Mouse (Mus musculus) monocyte, adult 5-6 weeks (primary cell): ENCODE data around the gene Extl1. TPM values are rescaled to one million over a fixed set of nuclear protein-coding genes. Genes with fewer than 3 reads are reported as not detected.

Experiments used
- ATAC-seq: fragments of 153-309, 156-312 bp; replicated peaks from 2 replicates; pipeline ENCODE4 v1.8.0; 2017; ENCODE audit warnings: mild to moderate bottlenecking; ENCODE audit not compliant: low TSS enrichment, insufficient number of reproducible peaks, severe bottlenecking, poor library complexity, low FRiP score
- total RNA-seq: library from RNA; stranded (forward); fragments of 200-1000, 200-491, 200-594 nt; gene quantifications from 3 replicates; pipeline ENCODE4 v1.2.3, GENCODE M21; 2017

Extl1 gene
- total RNA-seq, 1 experiment from 2014 or later: not detected

DNA sequence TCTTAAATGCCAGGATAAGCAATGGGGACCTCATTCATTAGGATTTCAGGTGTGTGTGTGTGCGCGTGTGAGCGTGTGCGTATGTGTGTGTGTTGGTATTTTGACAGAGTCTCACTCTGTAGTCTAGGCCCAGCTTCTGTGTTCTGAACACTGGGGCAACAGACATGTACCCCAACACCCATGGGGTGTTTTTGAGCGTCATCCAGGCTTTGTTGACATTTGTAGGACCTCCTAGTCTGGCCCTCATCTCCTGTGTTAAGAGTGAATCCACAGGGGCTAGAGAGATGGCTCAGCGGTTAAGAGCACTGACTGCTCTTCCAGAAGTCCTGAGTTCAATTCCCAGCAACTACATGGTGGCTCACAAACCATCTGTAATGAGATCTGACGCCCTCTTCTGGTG, 11.5 kb upstream of the Extl1 start:
- no peak for ATAC-seq

GRCm38 (mm10) chr4:134393026-134393425, 9.4 kb upstream of the Extl1 start:
- no peak for ATAC-seq

DNA sequence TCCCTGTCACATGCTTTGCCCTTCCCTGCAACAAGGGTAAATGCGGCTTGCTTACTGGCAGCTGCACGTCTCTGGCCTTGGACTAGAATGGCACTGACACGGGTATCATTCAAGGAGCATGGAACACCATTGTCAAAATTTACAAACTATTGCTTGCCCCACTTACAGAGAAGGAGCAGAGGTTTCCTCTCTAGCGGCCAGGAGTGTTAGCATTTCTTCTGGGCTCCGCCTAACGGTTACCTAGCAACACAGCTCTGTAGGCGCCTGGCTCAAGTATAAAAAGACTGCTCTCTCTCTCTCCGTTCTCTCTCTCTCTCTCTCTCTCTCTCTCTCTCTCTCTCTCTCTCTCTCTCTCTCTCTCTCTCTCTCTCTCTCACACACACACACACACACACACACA, 8.9 kb upstream of the Extl1 start:
- ATAC-seq: no peak

GRCm38 (mm10) chr4:134391636-134392035, 8.0 kb upstream of the Extl1 start:
- no peak for ATAC-seq

GRCm38 (mm10) chr4:134388397-134388796, 4.7 kb upstream of the Extl1 start:
- ATAC-seq: peak; percentile 76; the same call in 1 of the 2 replicates

GRCm38 (mm10) chr4:134387268-134387667, 3.6 kb upstream of the Extl1 start:
- no peak for ATAC-seq

DNA sequence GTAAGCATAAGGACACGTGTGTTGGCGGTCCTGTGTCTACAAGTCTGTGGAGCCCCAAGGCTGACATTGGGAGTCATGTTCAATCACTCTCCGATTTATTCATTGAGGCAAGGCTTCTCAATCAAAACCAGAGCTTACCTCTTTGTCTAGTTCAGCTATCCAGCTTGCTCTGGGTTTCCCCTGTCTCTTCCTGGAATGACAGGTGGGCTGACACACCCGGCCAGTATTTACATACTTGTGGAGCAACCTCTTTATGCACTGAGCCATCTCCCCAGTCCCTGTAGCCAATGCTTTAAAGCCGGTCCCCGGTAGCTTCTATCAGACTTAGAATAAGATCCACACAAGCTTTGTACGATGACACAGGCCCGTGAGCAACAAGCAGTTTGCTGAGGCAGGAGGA, 4.1 kb downstream of the Extl1 start:
- no peak for ATAC-seq

- ATAC-seq: no peak
Measured at GRCm38 (mm10) chr4:134378089-134378615, 5.5 kb downstream of the Extl1 start.

GRCm38 (mm10) chr4:134374306-134374705, 9.3 kb downstream of the Extl1 start:
- ATAC-seq: no peak

DNA sequence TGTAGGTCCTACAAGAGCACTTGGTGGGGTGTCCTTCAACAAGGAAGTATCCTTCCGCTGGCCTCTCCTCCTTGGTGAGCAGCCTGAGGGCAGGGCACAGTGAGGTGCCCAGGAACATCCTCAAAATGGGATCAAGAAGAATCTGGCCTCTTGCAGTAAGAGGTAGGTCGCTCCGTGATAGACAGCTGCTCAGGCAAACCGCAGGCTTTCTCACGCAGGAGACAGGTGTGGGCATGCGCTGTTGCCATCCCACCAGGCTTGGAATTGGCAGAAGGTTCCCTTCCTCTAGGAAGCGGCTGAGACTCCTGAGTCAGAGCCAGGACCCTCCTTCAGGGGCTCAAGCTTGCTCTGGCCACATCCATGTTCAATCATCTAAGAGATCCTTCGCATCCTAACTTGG, 10.4 kb downstream of the Extl1 start:
- no peak for ATAC-seq

GRCm38 (mm10) chr4:134372294-134372747, 11.3 kb downstream of the Extl1 start:
- ATAC-seq: peak; percentile 79

GRCm38 (mm10) chr4:134371316-134371855, 12.3 kb downstream of the Extl1 start:
- ATAC-seq: no peak

DNA sequence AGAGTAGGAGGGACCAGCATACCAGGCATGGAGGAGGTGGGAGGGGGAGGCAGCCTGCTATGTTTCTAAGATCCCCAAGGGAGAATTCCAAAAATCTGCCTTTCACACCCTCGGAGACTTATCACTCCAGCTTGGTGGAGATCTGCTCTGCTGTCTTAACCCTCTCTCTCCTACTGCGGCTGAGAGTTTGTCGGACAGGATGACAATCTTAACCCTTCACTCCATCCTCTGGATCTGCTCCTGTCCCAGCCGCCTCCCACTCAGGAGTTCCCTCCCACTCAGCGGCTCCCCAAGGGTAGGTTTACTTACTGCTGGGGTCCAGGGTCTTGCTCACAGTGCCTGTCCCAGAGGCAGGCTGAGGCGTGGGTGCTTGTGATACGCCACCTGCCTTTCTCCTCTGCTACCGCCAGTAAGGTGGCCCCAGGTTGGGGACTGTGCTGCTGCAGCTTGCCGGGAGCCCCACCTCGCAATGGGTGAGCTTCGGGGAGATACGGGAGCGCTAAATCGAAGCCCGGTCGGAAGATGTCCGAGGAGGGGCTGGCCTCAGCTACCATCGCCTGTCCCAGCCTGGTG, 12.9 kb downstream of the Extl1 start:
- ATAC-seq: no peak

DNA sequence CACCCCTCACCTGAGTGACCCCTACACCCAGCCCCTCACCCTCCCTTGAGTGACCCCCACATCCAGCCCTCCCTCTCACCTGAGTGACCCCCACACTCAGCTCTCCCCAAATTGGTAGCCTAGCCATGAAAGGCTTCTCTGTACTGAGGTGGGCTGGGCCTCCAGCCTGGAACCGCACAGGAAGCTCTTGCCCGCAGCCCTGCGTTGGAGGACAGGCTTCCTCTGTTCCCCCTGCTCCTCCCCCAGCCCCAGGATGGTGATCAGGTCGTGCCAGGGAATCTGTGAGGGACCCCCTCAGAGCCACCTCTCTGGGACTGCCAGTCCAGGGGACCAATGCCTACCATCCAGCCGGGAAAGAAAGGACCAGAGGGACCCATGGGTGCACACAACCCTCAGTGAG, 18.4 kb downstream of the Extl1 start:
- ATAC-seq: no peak

DNA sequence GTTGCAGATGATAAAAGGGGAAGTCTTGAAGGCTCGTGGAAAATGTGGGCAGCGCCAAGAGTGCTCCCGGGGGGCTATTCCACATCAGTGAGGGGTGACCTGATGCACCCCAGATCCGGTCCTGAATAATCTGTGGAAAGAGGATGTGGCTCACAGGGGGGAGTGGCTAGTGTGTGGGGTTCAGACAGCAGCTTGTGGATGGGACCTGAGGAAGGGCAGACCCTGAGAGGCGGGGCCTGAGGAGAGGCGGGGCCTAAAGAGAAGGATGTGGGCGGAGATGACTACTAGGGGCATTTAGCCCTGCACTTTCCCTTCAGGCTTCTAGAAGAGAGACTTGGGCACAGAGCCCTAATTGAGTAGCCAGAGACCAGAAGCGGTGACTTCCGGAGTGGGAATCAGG, 21.1 kb downstream of the Extl1 start:
- peak; percentile 76 for ATAC-seq

DNA sequence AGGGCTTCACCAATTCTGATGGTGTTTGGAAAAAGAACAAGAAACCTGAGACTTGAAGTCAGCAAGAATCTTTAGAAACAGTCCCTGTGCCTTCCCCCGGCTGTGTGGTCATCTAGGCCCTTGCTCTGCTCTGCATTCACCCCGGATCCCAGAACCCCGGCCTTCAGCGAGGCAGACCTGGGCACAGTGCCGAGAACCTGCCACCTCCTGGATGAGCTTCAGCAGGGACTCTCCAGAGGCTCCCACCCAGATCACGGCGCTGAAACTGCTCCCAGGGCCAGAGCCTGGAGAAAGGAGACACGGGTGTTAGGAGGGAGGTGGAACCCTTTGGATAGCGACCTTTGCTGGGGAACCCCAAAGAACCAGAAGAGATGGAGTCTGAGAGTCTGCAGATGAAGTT, 21.5 kb downstream of the Extl1 start:
- no peak for ATAC-seq

- ATAC-seq: no peak
Measured at GRCm38 (mm10) chr4:134361215-134361614, 22.4 kb downstream of the Extl1 start.

- ATAC-seq: no peak
Measured at GRCm38 (mm10) chr4:134359649-134360048, 24.0 kb downstream of the Extl1 start.

- 0 out of 2 replicates have a peak, but pooled peaks have one; percentile 12 for ATAC-seq
Measured at GRCm38 (mm10) chr4:134357461-134357771, 26.2 kb downstream of the Extl1 start.

DNA sequence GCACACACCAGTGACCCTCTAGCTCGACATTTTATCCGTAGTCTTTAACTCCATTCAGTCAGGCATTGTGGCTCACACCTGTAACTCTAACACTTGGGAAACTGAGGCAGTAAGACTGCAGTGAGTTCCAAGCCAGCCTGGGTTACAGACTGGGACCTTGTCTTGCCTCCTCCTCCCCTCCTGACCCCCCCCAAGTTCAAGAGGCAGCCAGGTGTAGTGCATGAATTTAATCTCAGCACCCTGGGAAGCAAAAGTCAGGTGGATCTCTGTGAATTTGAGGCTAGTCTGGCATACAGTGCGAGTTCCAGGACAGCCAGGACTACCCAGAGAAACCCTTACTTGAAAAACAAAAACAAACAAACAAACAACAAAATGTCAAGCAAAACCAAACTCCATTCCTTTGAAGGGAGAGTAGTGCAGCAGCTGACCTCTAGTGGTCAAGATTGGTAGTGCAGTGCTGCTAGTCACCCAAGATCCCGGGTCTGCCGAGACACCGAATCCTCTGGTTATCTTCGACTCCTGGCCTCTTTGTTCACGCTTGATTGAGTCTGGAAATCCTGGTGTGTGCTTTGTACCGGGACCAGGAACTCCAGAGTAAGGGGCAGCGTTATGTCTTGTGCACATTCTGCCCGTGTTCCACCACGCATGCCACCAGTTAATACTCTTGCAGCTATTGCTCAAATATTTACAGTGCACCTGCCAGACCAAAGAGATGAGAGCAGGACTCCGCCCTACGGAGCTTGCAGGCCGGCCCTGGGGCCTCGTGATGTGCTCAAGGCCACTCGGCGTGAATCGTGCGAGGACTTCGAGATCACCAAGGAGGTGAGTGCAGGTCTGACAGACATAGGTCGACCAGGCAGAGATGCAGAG, 26.8 kb downstream of the Extl1 start:
- ATAC-seq: peak; percentile 51; the same call in 1 of the 2 replicates
